In genomic region chr11:4881087-4881486, GRCm38 (mm10) we compare ENCODE assay signal across 25 mouse cellular contexts.
"Had no signal": no experiment of that assay in that cellular context is flagged by ENCODE, and none has a peak within 500 bp of the region (broad histone marks: within the 10 kb centered on the region; RNA-seq: fewer than 3 reads in every experiment).

No protein-coding gene starts in this region.

- DNase-seq: gastrocnemius, postnatal 14 days; gastrocnemius, postnatal 36 days; heart, adult 11 months; heart, postnatal 14 days; heart, postnatal 36 days; kidney, adult 18-20 months; kidney, adult 8-10 months; kidney, postnatal 10 days; kidney, postnatal 25 days; kidney, postnatal 4 days; left cerebral cortex, postnatal 4 days; liver, embryonic 13.5 days had no signal

- H3K9ac ChIP-seq: heart, embryonic 13.5 days; heart, embryonic 15.5 days; hindbrain, embryonic 12.5 days; hindbrain, embryonic 14.5 days; intestine, embryonic 15.5 days; limb, embryonic 13.5 days; limb, embryonic 15.5 days; liver, embryonic 13.5 days; liver, embryonic 15.5 days had no signal

- H3K4me3 ChIP-seq: heart, embryonic 10.5 days; heart, embryonic 13.5 days; heart, embryonic 15.5 days; hindbrain, embryonic 12.5 days; intestine, embryonic 15.5 days; layer of hippocampus, adult 2 months; limb, embryonic 13.5 days; limb, embryonic 15.5 days; liver, embryonic 13.5 days; liver, embryonic 15.5 days had no signal

- H3K36me3 ChIP-seq: heart, embryonic 15.5 days; intestine, embryonic 15.5 days had no signal

- ATAC-seq: hindbrain, embryonic 16.5 days; inflammation-experienced regulatory T-cells, adult 6 months; intestine, embryonic 15.5 days; intestine, postnatal 0 days had no signal

- H3K4me1 ChIP-seq: limb, embryonic 15.5 days had no signal

- H3K27ac ChIP-seq: heart, embryonic 10.5 days; heart, embryonic 13.5 days; heart, embryonic 15.5 days; hindbrain, embryonic 12.5 days; hindbrain, embryonic 14.5 days; intestine, embryonic 15.5 days; layer of hippocampus, adult 2 months; limb, embryonic 13.5 days; limb, embryonic 15.5 days; liver, embryonic 15.5 days had no signal

- H3K4me2 ChIP-seq: heart, embryonic 13.5 days; heart, embryonic 15.5 days; hindbrain, embryonic 12.5 days; hindbrain, embryonic 14.5 days; intestine, embryonic 15.5 days; limb, embryonic 13.5 days; limb, embryonic 15.5 days; liver, embryonic 13.5 days; liver, embryonic 15.5 days had no signal

- H3K27me3 ChIP-seq: heart, embryonic 13.5 days; heart, embryonic 15.5 days; hindbrain, embryonic 12.5 days; intestine, embryonic 15.5 days; limb, embryonic 13.5 days; limb, embryonic 15.5 days; liver, embryonic 13.5 days; liver, embryonic 15.5 days had no signal

- H3K9me3 ChIP-seq: heart, embryonic 10.5 days; heart, embryonic 15.5 days; intestine, embryonic 15.5 days; limb, embryonic 13.5 days; limb, embryonic 15.5 days; liver, embryonic 13.5 days; liver, embryonic 15.5 days had no signal
